Mouse (Mus musculus) hindbrain, embryonic 11.5 days (tissue): ENCODE data around the gene Ethe1. TPM values are rescaled to one million over a fixed set of nuclear protein-coding genes. Genes with fewer than 3 reads are reported as not detected.

Experiments
- ATAC-seq: fragments of 200-750 bp; cut with Nextera tagmentation; 2 replicates; pipeline ENCODE4 v1.8.0; 2017; ENCODE audit warnings: mild to moderate bottlenecking, moderate TSS enrichment, moderate library complexity; ENCODE audit not compliant: low FRiP score
- DNase-seq: peaks from one replicate; pipeline ENCODE4 v3.0.0-alpha.2; 2015; ENCODE audit warnings: low spot score
- H3K27ac ChIP-seq: fragments of 300-500 bp; sonication (generic); 2 replicates; pipeline ENCODE4 v1.5.1; 2014; ENCODE audit warnings: mild to moderate bottlenecking, low read depth, low read length
- H3K27me3 ChIP-seq: fragments of 300-500 bp; sonication (generic); 2 replicates; pipeline ENCODE4 v1.6.1; 2014; ENCODE audit warnings: mild to moderate bottlenecking, low read length, moderate library complexity, mixed read lengths; ENCODE audit not compliant: control insufficient read depth, insufficient read depth
- H3K36me3 ChIP-seq: fragments of 300-500 bp; sonication (generic); 2 replicates; pipeline ENCODE4 v1.6.1; 2014; ENCODE audit warnings: mild to moderate bottlenecking, low read length, moderate library complexity, mixed read lengths; ENCODE audit not compliant: control insufficient read depth, insufficient read depth
- H3K4me1 ChIP-seq: fragments of 300-500 bp; sonication (generic); replicated peaks from 2 replicates; pipeline ENCODE4 v1.6.1; 2014; ENCODE audit warnings: low read length, mixed read lengths; ENCODE audit not compliant: control insufficient read depth, insufficient read depth
- H3K4me2 ChIP-seq: fragments of 300-500 bp; sonication (generic); replicated peaks from 2 replicates; pipeline ENCODE4 v1.6.1; 2014; ENCODE audit warnings: mild to moderate bottlenecking, low read depth, low read length
- H3K4me3 ChIP-seq: fragments of 300-500 bp; sonication (generic); 2 replicates; pipeline ENCODE4 v1.5.1; 2014; ENCODE audit warnings: low read depth, low read length
- H3K9ac ChIP-seq: fragments of 300-500 bp; sonication (generic); 2 replicates; pipeline ENCODE4 v1.6.1; 2014; ENCODE audit warnings: low read depth, low read length
- H3K9me3 ChIP-seq: fragments of 300-500 bp; sonication (generic); 2 replicates; pipeline ENCODE4 v1.6.1; 2016; ENCODE audit warnings: low read length; ENCODE audit not compliant: control insufficient read depth
- WGBS: fragments of 180-500 bp; shearing (Covaris S2); extraction: QIAGEN DNeasy Blood & Tissue Kit; methylation state at CpG from one replicate; pipeline ENCODE4 v1.1.7; 2014; 5-methylcytosine and 5-hydroxymethylcytosine counted together
- polyA plus RNA-seq: library from polyadenylated mRNA; unstranded; fragments of >200 nt; fragmentation: Nextera tagmentation; extraction: Ambion mirVana; gene quantifications from 2 replicates; pipeline ENCODE4 v1.2.1, GENCODE M21; 2014

Gene Ethe1
- polyA plus RNA-seq, 1 experiment from 2014 or later: 19.8 TPM

GRCm38 (mm10) chr7:24599211-24600067 is 12.1 kb downstream of the Ethe1 start:
- H3K27me3 ChIP-seq: peaks cover 4% of the 10 kb centered on the region; the same call in 1 of the 2 replicates
- H3K9me3 ChIP-seq: no peaks in the 10 kb centered on the region
- H3K27ac ChIP-seq: no peak overlapping the region
- no peak for DNase-seq
- H3K4me3 ChIP-seq: no peak overlapping the region
- no peak for ATAC-seq
- H3K4me2 ChIP-seq: no peak overlapping the region
- H3K36me3 ChIP-seq: no peaks in the 10 kb centered on the region
- 0 out of 2 replicates have a peak, but pooled peaks cover under 1% of the 10 kb centered on the region for H3K4me1 ChIP-seq
- 65% methylated on average over 15 of the region's 15 CpGs for WGBS
- H3K9ac ChIP-seq: no peak overlapping the region

GRCm38 (mm10) chr7:24600941-24601597 is 13.7 kb downstream of the Ethe1 start:
- H3K4me1 ChIP-seq: no peaks in the 10 kb centered on the region
- DNase-seq (peak; percentile 99), ATAC-seq (peak; percentile 92)
- no peaks in the 10 kb centered on the region for H3K9me3 ChIP-seq
- no peak overlapping the region for H3K27ac ChIP-seq
- no peak overlapping the region for H3K4me3 ChIP-seq
- no peaks in the 10 kb centered on the region for H3K36me3 ChIP-seq
- no peak overlapping the region for H3K9ac ChIP-seq
- 7% methylated on average over 13 of the region's 13 CpGs for WGBS
- H3K4me2 ChIP-seq: no peak overlapping the region
- H3K27me3 ChIP-seq: no peaks in the 10 kb centered on the region

DNA sequence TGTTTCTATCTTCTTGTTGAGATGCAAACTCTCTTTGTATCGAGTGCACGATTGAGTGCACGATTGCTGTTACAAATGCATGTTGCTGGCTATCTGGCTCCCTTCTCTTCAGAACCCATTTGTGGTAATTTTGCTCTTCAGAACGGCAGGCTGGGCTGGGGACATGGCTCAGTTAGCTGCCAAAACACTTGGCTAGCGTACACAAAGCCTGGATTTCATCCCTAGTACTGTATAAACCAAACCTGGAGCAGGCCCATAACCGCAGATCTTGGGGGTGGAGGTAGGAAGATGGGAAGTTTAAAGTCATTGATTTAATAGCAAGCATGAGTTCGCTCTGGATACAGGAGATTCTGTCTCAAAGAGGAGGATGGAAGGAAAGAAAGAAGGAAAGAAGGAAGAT is 18.2 kb downstream of the Ethe1 start:
- H3K27ac ChIP-seq: no peak overlapping the region
- no peak overlapping the region for H3K9ac ChIP-seq

DNA sequence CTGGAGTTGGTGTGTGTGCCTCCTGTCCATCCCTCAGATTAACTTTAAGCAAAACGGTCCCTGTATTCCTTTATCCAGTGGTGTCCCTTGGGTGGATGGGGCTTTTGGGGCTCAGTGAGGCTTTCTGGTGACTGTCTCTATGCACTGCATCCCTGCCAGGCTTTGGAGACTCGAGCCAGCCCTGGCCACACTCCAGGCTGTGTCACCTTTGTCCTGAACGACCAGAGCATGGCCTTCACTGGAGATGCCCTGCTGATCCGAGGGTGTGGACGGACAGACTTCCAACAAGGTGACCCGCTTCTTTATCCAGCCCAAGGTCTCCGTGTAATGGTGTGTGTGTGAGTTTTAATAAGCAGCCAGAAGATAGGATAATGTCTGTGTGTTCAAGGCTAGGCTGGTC is 18.7 kb downstream of the Ethe1 start:
- no peak overlapping the region for H3K9ac ChIP-seq
- H3K36me3 ChIP-seq: no peaks in the 10 kb centered on the region
- no peak overlapping the region for H3K27ac ChIP-seq
- H3K9me3 ChIP-seq: no peaks in the 10 kb centered on the region
- ATAC-seq: no peak
- H3K4me1 ChIP-seq: peaks cover 4% of the 10 kb centered on the region; the same call in 1 of the 2 replicates
- DNase-seq: no peak
- WGBS: 79% methylated on average over 7 of the region's 7 CpGs
- H3K27me3 ChIP-seq: peaks cover 17% of the 10 kb centered on the region
- no peak overlapping the region for H3K4me2 ChIP-seq
- H3K4me3 ChIP-seq: no peak overlapping the region

More for the DNA sequence above, 18.2 kb downstream of the Ethe1 start:
- Histone ChIP-seq H3K4me2 (no peak overlapping the region), H3K4me3 (no peak overlapping the region), H3K9me3 (no peaks in the 10 kb centered on the region), H3K4me1 (peaks cover 2% of the 10 kb centered on the region; the same call in 1 of the 2 replicates), H3K36me3 (no peaks in the 10 kb centered on the region), H3K27me3 (peaks cover 12% of the 10 kb centered on the region)
- WGBS: 89% methylated on average over 7 of the region's 7 CpGs
- ATAC-seq (no peak), DNase-seq (no peak)

GRCm38 (mm10) chr7:24608017-24608416 is 20.7 kb downstream of the Ethe1 start:
- H3K4me1 ChIP-seq: peaks cover 6% of the 10 kb centered on the region
- H3K9me3 ChIP-seq: no peaks in the 10 kb centered on the region
- DNase-seq (peak; percentile 43), ATAC-seq (peak; percentile 58)
- H3K27me3 ChIP-seq: peaks cover 35% of the 10 kb centered on the region
- H3K9ac ChIP-seq: no peak overlapping the region
- 45% methylated on average over 6 of the region's 6 CpGs for WGBS
- H3K27ac ChIP-seq: no peak overlapping the region
- H3K4me2 ChIP-seq: no peak overlapping the region
- no peaks in the 10 kb centered on the region for H3K36me3 ChIP-seq
- H3K4me3 ChIP-seq: no peak overlapping the region

- Histone ChIP-seq H3K4me3 (no peak overlapping the region), H3K27me3 (peaks cover 40% of the 10 kb centered on the region), H3K27ac (no peak overlapping the region), H3K9me3 (no peaks in the 10 kb centered on the region), H3K36me3 (no peaks in the 10 kb centered on the region), H3K4me1 (peaks cover 6% of the 10 kb centered on the region), H3K4me2 (no peak overlapping the region), H3K9ac (no peak overlapping the region)
- DNase-seq (no peak), ATAC-seq (no peak)
- 78% methylated on average over 8 of the region's 8 CpGs for WGBS
These were observed 21.2 kb downstream of the Ethe1 start for GRCm38 (mm10) chr7:24608561-24608960.

DNA sequence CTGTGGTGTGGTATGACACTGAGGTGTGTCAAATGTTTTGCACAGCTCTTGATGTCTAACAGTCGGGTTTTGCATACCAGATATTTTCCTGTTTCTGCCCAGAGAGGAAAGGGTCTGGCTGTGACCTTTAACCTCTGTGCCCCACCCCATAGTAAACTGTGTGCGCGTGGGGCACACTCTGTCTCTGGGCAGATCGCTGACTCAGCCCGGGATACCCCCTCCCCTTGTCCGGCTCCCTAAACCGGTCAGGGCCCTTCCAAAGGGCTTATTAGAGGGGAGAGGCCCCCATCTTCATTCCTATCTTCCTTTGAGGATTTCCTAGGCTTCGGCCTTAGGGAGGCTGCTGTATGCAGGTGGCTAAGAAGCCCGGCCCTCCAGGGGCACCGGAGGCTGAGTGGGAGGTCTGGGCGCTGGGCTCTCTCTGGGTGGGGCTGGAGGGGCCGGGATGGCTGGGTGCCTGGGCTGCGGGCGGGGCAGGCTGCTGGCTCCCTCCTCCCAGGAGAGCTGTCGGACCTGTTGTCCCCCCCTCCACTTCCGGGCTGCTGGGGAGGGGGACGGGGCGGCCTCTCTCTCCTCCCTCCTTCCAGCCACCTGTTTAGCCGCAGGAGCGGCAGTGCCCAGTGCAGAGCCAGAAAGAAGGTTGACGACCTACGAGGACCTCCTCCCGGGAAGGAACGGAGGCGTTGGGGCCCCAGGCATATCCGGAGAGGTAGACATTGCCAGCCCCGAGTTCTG is 23.0 kb downstream of the Ethe1 start, which contains the start of gene Phldb3:
Gene Phldb3, plus strand, starts transcription at position 620 of the 735 bp plus-strand sequence.
- WGBS: 2% methylated on average over 27 of the region's 27 CpGs
- H3K9me3 ChIP-seq: no peaks in the 10 kb centered on the region
- H3K4me1 ChIP-seq: peaks cover 6% of the 10 kb centered on the region
- peak within 1 kb of the TSS; percentile 30 for H3K4me3 ChIP-seq
- peak within 1 kb of the TSS; percentile 44 for H3K4me2 ChIP-seq
- peaks cover 41% of the 10 kb centered on the region for H3K27me3 ChIP-seq
- no peak within 1 kb of the TSS for H3K27ac ChIP-seq
- no peak for ATAC-seq
- DNase-seq: no peak
- H3K9ac ChIP-seq: no peak within 1 kb of the TSS
- H3K36me3 ChIP-seq: no peaks in the 10 kb centered on the region

GRCm38 (mm10) chr7:24610879-24611494 is 23.6 kb downstream of the Ethe1 start:
- DNase-seq (peak; percentile 83), ATAC-seq (peak; percentile 64)
- no peaks in the 10 kb centered on the region for H3K9me3 ChIP-seq
- peak overlapping the region; percentile 30 for H3K4me3 ChIP-seq
- peaks cover 41% of the 10 kb centered on the region for H3K27me3 ChIP-seq
- under 1% methylated on average over 36 of the region's 36 CpGs for WGBS
- no peak overlapping the region for H3K9ac ChIP-seq
- H3K4me1 ChIP-seq: peaks cover 6% of the 10 kb centered on the region
- H3K4me2 ChIP-seq: peak overlapping the region; percentile 44
- H3K36me3 ChIP-seq: no peaks in the 10 kb centered on the region
- H3K27ac ChIP-seq: no peak overlapping the region
